Mouse (Mus musculus) kidney, postnatal 10 days (tissue): Measurements from ENCODE around the gene Efcab6.
A peak's percentile ranks its signal among the peaks of the same experiment; 100 is the strongest.

Source experiments
- DNase-seq: peaks from one replicate; pipeline ENCODE4 v3.0.0; 2021; ENCODE audit warnings: mixed read lengths

Gene Efcab6

DNA sequence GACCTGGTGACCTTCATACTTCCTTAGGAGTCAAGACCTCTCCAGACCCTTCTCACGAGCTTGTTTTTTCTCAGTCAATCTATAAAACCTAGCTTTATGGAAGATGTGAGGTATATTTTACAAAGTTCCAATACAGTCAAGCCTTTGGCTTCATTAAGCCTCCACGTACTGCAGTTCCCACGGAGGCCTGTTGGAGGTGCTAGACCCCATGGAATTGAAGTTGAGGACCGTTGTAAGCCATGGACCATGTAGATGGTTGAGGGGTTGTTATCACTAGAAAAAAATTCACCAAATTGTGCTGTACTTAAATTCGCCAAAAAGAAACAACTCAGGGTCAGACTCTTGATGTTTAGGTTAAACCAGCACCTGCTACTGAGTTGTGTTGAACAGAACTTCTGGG is 9.1 kb downstream of the Efcab6 start:
- DNase-seq: no peak

DNA sequence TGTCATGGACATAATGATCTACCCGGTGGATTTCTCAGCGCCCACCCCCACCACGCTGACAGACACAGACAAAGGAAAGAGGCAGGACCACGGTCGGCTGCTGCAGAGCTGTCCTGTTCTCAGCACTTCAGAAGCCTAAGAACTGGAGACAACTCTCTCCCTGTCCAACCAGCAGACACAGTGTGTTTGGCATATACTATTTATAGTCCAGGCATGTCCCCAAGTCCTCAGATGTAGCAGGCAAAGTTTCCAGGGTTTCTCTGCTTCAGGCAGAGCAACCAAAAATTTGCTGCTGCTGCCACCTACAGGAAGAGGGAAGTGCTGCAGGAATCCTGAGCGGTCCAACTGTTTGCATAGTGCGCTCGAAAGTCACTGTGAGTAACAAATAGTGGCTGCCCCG is 11.3 kb downstream of the Efcab6 start:
- DNase-seq: peak; percentile 84

DNA sequence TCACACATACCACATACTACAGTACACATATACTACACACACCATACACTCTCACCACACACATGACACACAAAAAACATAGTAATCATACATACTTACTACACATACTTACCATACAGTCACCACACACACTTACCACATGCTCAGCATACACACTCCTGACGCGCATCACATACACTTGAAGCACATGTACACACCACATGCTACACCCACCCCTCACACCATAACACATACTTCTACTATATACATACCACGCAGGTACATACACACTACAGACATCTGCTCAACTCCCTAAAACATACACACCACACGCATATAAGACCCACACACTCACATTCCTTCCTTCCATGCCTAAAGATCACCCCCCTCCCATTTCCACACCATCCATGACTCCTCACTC is 11.9 kb downstream of the Efcab6 start:
- DNase-seq: no peak

DNA sequence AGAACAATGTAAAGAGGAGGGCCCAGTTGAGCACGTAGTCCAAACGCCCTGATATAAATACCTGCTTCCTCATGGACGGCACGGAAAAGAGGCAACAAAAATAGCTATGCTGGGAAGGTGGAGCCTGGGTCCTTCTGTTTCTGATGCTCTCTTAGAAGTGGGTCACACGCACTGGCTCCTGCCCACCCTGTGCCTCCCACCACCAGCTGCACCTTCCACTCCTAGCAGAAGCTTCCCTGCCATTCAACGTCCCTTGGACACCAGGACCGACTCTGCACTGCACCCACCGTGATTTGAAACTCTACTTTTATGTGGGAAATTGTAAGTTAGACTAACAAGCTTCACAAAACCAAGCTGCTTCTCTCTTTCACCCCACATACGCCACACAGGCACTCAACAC is 12.8 kb downstream of the Efcab6 start:
- DNase-seq: no peak

DNA sequence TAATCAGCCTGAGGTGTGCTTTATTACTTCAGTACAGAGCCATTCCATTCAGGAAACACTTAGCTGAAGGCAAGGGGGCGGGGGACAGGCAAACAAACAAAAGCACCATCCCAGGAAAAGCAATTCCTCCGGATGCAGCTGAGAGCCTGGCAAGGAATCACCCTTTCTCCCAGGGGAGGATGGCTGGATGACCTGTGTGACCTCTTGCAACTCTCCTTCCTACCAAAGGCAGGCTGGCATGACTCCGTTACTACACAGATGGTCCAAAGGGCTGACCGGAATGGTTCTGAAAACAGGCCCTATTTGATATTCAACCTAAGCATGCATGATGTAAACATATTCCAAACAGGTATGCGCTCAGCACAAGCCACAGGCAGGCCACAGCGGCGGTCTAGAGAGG is 15.6 kb downstream of the Efcab6 start:
- DNase-seq: peak; percentile 59

DNA sequence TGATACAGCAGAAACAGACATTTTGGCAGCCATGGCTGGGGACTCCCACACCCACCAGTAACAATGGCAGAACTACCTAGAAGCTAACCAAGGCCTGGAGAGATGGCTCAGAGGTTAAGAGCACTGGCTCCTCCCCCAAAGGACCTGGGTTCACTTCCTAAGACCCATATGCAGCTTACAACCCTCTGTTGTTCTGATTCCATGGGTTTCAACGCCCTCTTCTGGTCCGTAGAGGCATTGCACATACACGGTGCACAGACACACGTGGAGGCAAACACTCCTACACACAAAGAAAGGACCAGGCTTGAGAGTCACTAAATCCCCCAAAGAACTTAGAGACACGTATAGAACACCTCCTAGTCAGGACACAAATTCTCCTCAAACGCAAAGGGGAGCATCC is 19.6 kb downstream of the Efcab6 start:
- no peak for DNase-seq

DNA sequence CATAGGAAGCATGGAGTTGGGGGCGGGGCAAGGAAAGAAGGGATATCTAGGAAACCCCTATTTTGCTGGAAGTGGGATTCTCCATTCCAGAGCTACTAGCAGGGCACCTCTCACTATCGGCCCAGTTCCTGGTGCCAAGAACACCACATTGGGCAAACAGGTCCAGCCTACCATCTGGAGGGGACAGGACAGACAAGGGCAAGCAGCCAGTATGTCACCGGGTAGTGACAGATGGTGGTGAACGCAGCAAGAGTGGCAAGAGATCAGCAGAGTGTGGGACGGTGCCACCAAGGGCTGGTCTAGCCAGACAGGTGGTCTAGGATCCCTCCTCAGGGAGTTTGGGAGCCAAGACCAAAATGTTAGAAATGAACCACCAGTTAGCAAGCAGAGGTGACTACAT is 28.1 kb downstream of the Efcab6 start:
- no peak for DNase-seq

DNA sequence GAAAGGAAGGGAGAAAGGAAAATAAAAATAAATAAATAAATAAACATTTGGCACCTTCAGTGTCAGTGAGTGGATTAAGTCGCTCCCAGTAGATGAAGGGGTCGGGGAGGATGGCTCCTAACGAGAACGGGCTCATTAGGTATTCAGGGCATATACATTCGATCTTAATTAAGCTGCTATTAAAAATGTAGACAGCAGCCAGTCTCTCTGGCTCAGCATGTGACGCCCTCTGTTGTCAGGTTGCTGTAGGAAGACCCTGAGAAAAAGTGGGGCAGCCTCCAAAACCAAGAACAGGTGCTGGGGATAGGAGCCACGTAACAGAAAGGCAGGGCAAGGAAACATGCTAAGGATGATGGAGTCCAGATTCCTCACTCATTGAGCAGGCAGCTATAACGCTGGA is 39.5 kb downstream of the Efcab6 start:
- no peak for DNase-seq

DNA sequence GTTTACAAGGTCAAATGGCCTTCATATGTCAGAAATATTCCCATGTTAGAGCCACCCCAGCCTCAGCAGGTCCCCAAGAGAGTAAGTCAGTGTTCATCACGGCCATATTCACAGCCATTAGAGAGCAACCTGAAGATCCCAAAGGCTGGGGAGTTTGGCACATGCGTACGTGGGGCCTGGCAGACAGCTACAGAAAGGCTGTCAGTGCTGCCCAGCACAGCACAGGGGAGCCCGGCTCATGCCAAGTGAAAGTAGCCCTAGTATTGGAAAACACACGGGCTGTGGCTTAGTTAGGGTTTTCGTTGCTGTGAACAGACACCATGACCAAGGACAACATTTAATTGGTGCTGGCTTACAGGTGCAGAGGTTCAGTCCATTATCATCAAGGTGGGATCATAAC is 40.3 kb downstream of the Efcab6 start:
- DNase-seq: no peak

DNA sequence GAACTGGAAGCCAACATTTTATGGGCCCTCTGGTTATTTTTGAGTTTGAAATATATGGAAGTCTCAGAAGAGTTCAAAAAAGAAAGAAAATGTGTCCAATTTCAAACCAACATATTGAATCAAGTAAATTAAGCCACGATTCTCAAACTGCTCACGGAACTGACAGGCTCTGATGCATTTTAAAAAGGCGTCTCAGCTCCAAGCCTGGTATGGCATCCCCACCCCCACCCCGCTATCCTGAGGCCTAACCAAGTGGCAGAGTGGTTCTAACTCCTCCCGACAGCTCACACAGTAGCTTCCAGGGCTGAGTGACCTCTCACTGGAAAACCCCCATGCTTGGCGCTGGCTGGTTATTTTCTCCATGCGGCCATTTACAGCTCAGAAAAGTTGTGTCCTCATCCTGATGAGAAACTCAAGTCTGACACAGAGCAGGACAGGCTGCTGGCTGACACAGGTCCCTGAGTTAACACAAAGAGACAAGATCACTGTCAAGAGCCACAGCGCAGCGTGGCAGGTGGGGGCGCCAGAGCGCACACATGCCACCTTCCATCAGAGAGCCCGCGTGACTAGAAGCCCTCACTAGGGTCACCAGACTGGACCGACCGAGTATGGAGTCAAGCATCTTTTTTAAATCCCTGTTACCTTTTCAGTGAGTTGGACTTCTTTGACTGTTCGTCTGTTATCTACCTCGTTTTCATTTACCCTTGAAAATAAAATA is 55.7 kb downstream of the Efcab6 start:
- DNase-seq: no peak

DNA sequence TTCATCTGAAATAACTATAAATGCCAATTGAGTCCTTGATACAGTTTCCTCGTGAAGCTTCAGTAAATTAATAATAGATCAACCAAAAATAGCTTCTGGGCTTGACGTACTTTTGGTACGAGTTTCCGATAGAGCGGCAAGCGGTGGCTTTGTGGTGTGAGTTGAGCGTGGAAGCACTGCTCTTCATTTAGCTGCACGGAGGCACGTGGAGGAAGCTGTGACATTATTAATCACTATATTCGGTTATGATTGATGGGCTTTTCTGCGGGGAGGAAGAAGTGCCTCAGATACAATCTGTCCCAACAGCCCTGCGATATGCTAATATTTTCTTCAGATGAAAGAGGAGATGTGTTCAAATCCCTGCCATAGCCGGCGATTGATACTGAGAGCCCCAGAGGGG is 60.9 kb downstream of the Efcab6 start:
- DNase-seq: no peak

DNA sequence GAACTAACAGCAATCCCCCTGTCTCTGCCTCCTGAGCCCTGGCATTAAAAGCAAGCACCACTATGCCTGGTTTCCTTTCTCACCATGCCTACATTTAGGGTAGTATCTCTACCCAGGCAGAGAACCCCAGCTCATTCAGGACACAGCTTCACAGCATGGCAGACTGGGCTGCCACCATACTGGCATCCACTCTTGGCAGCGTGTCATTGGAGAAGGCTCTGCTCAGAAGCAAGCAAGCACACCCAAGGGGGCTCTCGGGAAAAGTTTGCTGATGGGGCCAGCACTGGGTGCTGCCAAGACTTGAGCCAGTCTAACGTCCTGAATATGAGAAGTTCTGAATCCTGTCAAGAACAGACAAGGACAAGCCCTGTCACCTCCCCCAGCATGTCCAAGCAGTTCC is 66.1 kb downstream of the Efcab6 start:
- DNase-seq: no peak

DNA sequence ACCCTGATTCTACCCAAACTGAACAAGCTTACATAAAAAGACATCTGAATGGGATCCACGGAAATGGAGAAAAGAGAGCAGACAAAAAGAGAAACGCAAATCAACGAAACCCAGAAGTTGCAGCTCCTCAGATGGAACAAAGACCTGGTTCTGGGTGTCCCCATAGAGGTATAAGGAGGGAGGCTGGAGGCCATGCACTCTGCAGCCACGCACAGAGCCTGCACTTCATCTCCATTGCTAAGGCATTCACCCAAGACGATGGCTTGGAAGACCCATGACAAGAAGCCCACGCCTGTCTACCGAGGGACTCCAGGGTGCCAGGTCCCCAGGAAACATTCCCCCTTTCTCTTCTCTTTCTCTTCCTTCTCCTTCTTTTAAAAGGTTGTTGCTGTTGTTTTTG is 66.6 kb downstream of the Efcab6 start:
- DNase-seq: no peak

DNA sequence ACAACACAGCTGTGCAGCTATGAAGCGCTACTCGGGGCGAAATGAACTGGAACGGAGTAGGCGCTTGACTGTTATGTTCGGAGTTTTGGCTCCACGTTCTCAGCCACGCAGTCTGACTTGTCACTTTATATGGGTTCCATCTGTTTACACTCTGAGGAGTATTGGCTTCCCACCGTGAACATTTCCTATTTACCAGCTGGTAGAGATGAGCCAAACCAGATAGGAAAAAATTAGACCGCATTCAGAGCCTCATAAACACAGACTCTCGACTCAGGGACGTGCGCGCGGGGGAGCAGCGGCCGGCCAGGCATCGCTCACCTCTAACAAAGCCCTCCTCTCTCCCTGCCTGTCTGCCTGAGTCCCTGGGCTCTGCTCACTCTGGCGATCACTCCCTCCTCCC is 67.1 kb downstream of the Efcab6 start:
- peak; percentile 55 for DNase-seq

DNA sequence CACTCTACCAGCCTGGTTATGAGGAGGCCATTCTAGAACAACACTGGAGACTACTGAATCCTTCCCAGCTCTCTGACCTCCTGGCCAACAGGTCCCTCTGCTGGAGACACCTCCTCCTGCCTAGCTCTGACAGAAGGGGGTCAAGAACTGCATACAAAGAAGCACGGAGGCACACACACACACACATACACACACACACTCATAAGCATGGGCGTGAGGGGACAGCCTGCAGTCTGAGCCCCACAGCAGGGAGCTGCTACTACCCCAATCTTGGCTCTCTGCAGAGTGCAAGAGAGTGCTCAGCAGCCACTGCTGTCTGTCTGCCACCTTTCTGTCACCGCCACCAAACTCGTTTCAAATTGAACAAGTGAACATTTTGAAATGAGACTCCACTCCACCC is 67.6 kb downstream of the Efcab6 start:
- peak; percentile 24 for DNase-seq

DNA sequence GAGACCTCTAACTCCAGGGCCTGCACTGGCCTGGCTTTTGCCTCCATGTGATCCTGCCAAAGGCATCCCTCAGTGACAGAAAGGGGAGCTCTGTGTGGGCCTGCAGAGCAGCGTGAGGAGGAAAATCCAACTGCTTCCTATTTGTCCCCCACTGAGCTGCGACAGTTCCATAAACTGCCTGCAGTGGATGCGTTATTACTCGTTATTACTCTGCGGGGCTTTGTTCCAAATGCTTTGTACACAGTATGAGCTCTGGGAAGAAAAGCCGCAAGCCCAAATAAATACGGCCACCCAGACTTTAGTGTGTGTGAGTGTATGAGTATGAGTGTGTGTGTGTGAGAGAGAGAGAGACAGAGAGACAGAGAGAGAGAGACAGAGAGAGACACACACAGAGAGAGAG is 68.3 kb downstream of the Efcab6 start:
- DNase-seq: peak; percentile 20

DNA sequence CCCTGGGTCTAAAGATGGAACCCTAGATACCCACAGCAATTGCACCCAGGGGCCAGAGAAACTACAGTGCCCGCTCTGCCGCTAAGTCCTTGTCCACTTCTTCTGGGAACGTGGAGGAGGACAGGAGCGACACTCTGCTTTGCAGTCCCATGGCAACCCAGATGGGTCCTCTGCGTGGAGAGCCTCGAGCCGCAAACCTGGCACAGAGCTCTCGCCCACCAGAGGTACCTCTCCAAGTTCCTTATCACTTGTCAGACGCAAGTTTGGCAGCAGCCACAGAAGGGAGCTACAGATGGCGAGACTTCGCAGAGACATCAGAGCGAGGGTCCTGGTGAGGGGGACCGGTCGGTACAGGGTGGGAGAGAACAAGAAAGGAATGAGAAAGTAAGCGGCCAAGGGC is 73.0 kb downstream of the Efcab6 start:
- no peak for DNase-seq

DNA sequence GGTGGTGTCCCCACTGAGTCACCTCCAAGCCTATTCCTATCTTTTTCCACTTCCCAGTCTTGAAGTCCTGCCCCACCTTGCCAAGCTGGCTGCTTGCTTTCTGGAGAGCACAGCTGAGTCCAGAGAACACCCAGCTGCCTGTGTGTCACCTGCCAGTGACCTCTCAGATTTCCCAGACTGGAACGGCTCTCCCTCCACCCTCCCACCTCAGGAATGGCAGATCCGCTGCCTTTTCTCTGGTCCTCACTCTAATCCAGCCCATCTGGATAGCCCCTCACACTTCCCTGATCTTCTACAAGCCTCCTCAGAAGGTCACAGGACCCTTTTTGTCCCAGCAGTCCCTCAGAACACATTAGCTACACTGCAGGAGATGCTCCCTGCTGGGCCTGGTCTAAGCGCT is 73.7 kb downstream of the Efcab6 start:
- DNase-seq: no peak

DNA sequence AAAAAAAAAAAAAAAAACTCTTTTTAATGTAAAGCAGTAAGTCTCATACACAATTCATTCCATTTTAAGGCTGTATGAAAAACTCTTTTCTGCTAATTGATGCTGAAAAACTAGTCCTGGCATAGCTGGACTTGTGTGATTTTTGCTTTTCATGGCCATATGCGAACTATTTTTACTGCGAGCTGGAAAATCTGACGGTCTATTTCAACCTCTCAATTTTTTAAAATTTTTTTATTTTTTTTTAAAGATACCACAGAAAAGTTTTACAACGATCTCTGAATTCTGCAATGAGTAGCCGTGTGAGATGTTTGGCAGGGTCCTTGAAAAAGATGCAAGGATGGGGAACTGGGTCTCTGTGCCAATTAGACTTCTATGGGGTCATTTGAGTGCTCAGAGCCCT is 75.9 kb downstream of the Efcab6 start:
- no peak for DNase-seq

DNA sequence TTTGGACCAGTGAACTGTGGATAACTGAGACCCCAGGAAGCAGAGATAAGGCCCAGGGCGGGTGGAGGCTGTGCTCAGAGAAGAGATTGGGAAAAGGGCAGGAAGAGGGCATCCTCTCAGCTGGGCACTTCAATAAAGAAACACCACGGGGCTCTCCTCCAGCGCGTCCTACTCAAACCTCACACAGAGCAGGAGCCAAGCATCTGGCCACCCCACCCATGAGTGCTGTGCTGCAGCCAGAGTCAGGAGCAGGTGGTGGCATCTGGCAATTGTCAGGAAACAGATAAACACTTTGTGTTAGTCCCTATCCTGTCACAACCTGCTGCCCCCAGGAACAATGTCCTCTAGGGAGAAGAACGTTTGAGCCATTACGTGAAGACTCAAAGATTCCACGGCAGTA is 77.1 kb downstream of the Efcab6 start:
- no peak for DNase-seq

DNA sequence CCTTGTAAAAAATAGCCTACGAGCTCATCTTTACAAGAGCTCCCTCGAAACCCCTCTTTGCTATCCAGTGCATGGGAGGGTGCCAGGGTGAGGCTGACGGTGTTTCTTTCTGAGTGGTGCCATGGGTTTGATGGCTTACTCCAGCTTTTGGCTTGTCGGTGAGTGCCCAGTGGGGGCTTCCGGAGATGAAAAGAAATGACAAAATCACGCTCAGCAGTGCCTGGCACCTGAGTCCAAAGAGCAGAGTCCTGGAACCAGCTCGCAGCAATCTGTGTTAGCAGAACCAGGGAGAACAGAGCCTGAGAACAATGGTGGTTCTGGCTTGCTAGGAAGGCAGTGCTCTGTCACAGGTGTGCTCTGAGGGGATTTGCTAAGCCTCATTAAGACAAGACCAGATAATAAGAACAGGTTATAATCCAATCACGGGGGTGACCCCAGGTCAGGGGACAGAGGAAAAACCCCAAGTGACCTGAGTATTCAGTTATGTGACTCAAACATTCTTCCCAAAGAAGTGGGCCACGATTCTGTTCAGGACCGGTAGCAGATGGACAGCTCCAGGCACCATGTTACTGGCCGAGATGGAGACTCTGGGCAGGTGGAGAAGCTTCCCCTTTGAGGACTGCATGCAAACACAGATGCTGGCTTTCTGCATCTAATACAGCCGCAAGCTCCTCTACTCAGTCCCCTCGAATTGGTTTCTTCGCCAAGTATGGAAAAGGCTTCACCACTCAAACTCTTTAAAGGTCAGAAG is 82.8 kb downstream of the Efcab6 start:
- DNase-seq: peak; percentile 39

DNA sequence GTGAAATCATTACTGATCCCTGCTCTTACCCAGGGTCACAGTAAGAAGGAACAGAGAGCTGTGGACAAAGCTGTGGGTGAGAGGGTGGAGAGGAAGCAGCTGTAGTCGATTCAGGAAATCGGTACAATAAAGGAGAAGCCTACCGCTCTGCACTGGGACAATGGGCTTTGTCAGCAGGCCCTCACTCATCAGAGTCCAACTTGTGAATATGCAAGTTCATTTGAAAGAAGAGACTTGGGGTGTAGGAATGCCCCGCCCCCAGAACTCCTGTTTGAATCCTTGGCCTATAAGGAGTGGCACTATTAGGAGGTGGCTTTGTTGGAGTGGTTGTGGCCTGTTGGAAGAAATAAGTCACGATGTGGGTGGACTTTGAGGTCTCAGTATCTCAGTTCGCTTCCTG is 86.3 kb downstream of the Efcab6 start:
- no peak for DNase-seq

DNA sequence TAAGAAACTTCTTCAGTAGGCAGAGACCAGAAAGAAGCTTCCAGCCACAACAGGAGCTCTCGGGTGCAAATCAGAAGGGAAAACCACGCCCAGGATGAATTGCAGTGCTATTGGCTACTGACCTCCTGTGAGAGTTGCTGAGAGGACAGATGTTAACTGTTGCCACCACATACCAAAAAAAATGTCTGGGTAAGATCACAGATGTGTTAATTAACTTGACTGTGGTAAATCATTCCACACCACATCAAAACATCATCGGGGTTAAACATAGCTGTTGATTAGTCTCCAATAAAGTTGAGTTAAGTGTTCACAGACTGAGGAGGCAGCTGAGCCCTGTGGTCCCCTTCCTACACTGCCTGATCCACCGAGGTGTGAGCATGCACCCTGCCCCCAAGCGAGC is 88.1 kb downstream of the Efcab6 start:
- DNase-seq: no peak

DNA sequence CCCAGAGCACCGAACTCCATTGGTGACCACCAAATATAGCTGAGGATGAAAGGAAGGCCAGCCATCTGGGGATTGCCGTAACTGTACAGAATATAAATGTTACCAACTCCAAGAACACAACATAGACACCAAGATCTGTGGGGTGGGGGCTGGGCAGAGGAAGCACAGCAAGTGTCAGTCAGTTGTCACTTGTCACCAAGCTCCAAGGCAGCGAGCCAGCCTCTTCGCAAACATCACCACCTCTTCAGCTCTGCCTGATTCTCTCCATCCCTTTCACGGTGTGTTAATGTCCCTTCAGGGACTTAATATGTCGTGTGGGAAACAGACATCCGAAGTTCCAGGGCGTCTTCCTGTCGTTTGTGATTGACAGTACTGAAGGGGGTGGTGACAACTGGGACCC is 93.0 kb downstream of the Efcab6 start:
- DNase-seq: no peak

DNA sequence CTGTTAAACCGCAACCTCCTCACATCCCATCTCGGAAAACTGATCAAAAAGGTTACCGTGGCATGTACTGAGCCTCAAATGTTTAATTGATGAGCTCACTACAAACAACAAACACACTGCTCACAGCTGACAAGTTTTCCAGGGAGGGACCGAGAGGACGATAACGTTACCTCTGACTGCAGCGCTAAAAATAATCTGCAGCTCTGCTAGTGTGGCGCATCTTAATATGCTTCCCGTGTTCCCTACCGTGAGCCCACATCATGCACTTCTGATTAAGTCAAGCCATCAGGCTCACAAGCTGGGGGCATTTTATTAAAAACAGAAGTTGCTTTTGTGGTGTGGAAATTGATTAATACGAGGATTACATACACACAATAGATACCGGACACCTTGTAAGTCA is 97.4 kb downstream of the Efcab6 start:
- DNase-seq: no peak
